In genomic region chr9:66713135-66714021, GRCm38 (mm10) we compare ENCODE assay signal across 8 mouse cellular contexts. TPM values are rescaled to one million over a fixed set of nuclear protein-coding genes. Genes with fewer than 3 reads are reported as not detected.
DNase-seq lines count a peak whose midpoint lies in the region; ATAC-seq and TF ChIP-seq lines count a peak whose summit lies in the region.

Car12 (plus strand) TSS chr9:66713686.

- H3K36me3 ChIP-seq in embryonic facial prominence, embryonic 13.5 days, result no peaks in the 10 kb centered on the region
- H3K36me3 ChIP-seq in hindbrain, postnatal 0 days (ENCODE audit: insufficient read depth, low read length), result no peaks in the 10 kb centered on the region
- H3K36me3 ChIP-seq in midbrain, embryonic 16.5 days (ENCODE audit: control insufficient read depth, insufficient read depth, low read length), result no peaks in the 10 kb centered on the region

- peak within 1 kb of the TSS; percentile 80 for H3K4me2 ChIP-seq in embryonic facial prominence, embryonic 13.5 days
- H3K4me2 ChIP-seq in hindbrain, postnatal 0 days (ENCODE audit: low read depth, low read length), result peak within 1 kb of the TSS; percentile 67
- peak within 1 kb of the TSS; percentile 75 for H3K4me2 ChIP-seq in midbrain, embryonic 16.5 days (ENCODE audit: low read length)

- ATAC-seq in embryonic facial prominence, embryonic 13.5 days (ENCODE audit: insufficient number of reproducible peaks, insufficient read depth, low FRiP score, low TSS enrichment, low read depth), result 0 out of 2 replicates have a peak, but pooled peaks have one; percentile 52
- peak; percentile 72 for ATAC-seq in hindbrain, postnatal 0 days
- peak; percentile 45; the same call in 1 of the 2 replicates for ATAC-seq in midbrain, embryonic 16.5 days

- peaks cover 37% of the 10 kb centered on the region for H3K4me1 ChIP-seq in embryonic facial prominence, embryonic 13.5 days
- H3K4me1 ChIP-seq in hindbrain, postnatal 0 days (ENCODE audit: insufficient read depth, low read length), result peaks cover 13% of the 10 kb centered on the region; the same call in 1 of the 2 replicates
- H3K4me1 ChIP-seq in midbrain, embryonic 16.5 days (ENCODE audit: control insufficient read depth, insufficient read depth, low read length), result peaks cover 21% of the 10 kb centered on the region

- H3K27me3 ChIP-seq in embryonic facial prominence, embryonic 13.5 days, result peaks cover 8% of the 10 kb centered on the region; the same call in 1 of the 2 replicates
- H3K27me3 ChIP-seq in hindbrain, postnatal 0 days (ENCODE audit: insufficient read depth, low read length), result no peaks in the 10 kb centered on the region
- peaks cover 8% of the 10 kb centered on the region; the same call in 1 of the 2 replicates for H3K27me3 ChIP-seq in midbrain, embryonic 16.5 days (ENCODE audit: control insufficient read depth, insufficient read depth, low read depth, low read length)

- H3K4me3 ChIP-seq in embryonic facial prominence, embryonic 13.5 days, result peak within 1 kb of the TSS; percentile 49
- H3K4me3 ChIP-seq in hindbrain, postnatal 0 days (ENCODE audit: low read length), result peak within 1 kb of the TSS; percentile 31
- H3K4me3 ChIP-seq in midbrain, embryonic 16.5 days (ENCODE audit: low read depth, low read length), result peak within 1 kb of the TSS; percentile 37

- no peaks in the 10 kb centered on the region for H3K9me3 ChIP-seq in embryonic facial prominence, embryonic 13.5 days
- H3K9me3 ChIP-seq in hindbrain, postnatal 0 days (ENCODE audit: low read length), result no peaks in the 10 kb centered on the region
- H3K9me3 ChIP-seq in midbrain, embryonic 16.5 days (replicated peaks; ENCODE audit: control insufficient read depth, low read length, poor library complexity, severe bottlenecking), result no peaks in the 10 kb centered on the region

- DNase-seq in frontal cortex, adult 2 months (ENCODE audit: extremely low spot score in 1 of 2, low spot score in 1 of 2), result no peak
- no peak for DNase-seq in frontal cortex, postnatal 25 days (ENCODE audit: low spot score in 2 of 2)
- peak; percentile 75 for DNase-seq in MN1 (ENCODE audit: low spot score)
- peak; percentile 44 for DNase-seq in hindbrain, postnatal 0 days (ENCODE audit: low spot score)
- DNase-seq in liver, result peak; percentile 39
- DNase-seq in urinary bladder, adult 18-20 months (ENCODE audit: low spot score in 2 of 2), result no peak

- 12% methylated on average over 29 of the region's 29 CpGs for WGBS in embryonic facial prominence, embryonic 13.5 days
- WGBS in hindbrain, postnatal 0 days, result 16% methylated on average over 29 of the region's 29 CpGs
- 11% methylated on average over 29 of the region's 29 CpGs for WGBS in midbrain, embryonic 16.5 days

- peak; percentile 13; the same call in 1 of the 2 replicates for TF ChIP-seq CTCF in hindbrain, postnatal 0 days (IDR thresholded peaks at IDR 0.05; ENCODE audit: low read depth)

- H3K9ac ChIP-seq in embryonic facial prominence, embryonic 13.5 days, result peak within 1 kb of the TSS; percentile 68
- H3K9ac ChIP-seq in hindbrain, postnatal 0 days (replicated peaks; ENCODE audit: low read length), result 0 out of 2 replicates have a peak within 1 kb of the TSS, but pooled peaks have one; percentile 9
- peak within 1 kb of the TSS; percentile 51 for H3K9ac ChIP-seq in midbrain, embryonic 16.5 days (ENCODE audit: low read depth, low read length)

- no peak within 1 kb of the TSS for H3K27ac ChIP-seq in embryonic facial prominence, embryonic 13.5 days
- H3K27ac ChIP-seq in hindbrain, postnatal 0 days, result no peak within 1 kb of the TSS
- H3K27ac ChIP-seq in midbrain, embryonic 16.5 days (ENCODE audit: low read length), result no peak within 1 kb of the TSS

RNA-seq across cellular contexts. Expression of gene Car12, which starts in this region (rescaled TPM):
- 10.6 and 13.6 TPM in 2 replicates for polyA plus RNA-seq in frontal cortex, adult 2 months (2012; rRNA removed)
- 18.6 and 19.8 TPM in 2 replicates for polyA plus RNA-seq in embryonic facial prominence, embryonic 13.5 days (2015; fragmentation: Nextera tagmentation; extraction: Ambion mirVana)
- 5.9 and 12.5 TPM in 2 replicates for total RNA-seq in hindbrain, postnatal 0 days (2014; rRNA removed)
- polyA plus RNA-seq in hindbrain, postnatal 0 days (2015; fragmentation: Nextera tagmentation; extraction: Ambion mirVana), result 6.6 and 7.4 TPM in 2 replicates
- polyA plus RNA-seq in midbrain, embryonic 16.5 days (2015; fragmentation: Nextera tagmentation; extraction: Ambion mirVana), result 2.0 TPM in 2 replicates

Comparison
In these comparisons a context has a peak if more than half of its experiments do, and no peak if none do; other contexts are left out.
1. DNase-seq: peak in MN1 (single experiment), hindbrain, postnatal 0 days (single experiment) and liver (single experiment); none in frontal cortex, adult 2 months (0 of 2), frontal cortex, postnatal 25 days (0 of 2) and urinary bladder, adult 18-20 months (0 of 2).
2. H3K9ac ChIP-seq: peak in every context shown above with its lines; median percentile 68 in embryonic facial prominence, embryonic 13.5 days; 51 in midbrain, embryonic 16.5 days; 9 in hindbrain, postnatal 0 days.
3. Peak in every context shown above with its lines, with median percentiles within 50 percentile points of each other: ATAC-seq, H3K4me2 ChIP-seq and H3K4me3 ChIP-seq.